In genomic region chr14:5879791-5880190, GRCm38 (mm10) we compare ENCODE assay signal across 14 mouse cellular contexts. TPM values are rescaled to one million over a fixed set of nuclear protein-coding genes. Genes with fewer than 3 reads are reported as not detected.
A peak's percentile ranks its signal among the peaks of the same experiment; 100 is the strongest.
DNase-seq lines count a peak whose midpoint lies in the region; ATAC-seq and TF ChIP-seq lines count a peak whose summit lies in the region.
"Not testable (repeated sequence)": the region's sequence is repeated elsewhere in the genome, so short reads cannot be mapped to it uniquely, and the experiment has no call there.
"Had no signal": no experiment of that assay in that cellular context is flagged by ENCODE, and none has a peak within 500 bp of the region (broad histone marks: within the 10 kb centered on the region; RNA-seq: fewer than 3 reads in every experiment).

No protein-coding gene starts in this region.

- not testable (repeated sequence) for H3K4me1 ChIP-seq in embryonic facial prominence, embryonic 10.5 days; forebrain, postnatal 0 days (ENCODE audit: insufficient read depth); hindbrain, embryonic 12.5 days; kidney, embryonic 15.5 days; limb, embryonic 15.5 days; midbrain, embryonic 12.5 days

- not testable (repeated sequence) for H3K9me3 ChIP-seq in embryonic facial prominence, embryonic 10.5 days; forebrain, postnatal 0 days (ENCODE audit: low read length); hindbrain, embryonic 12.5 days (replicated peaks); kidney, embryonic 15.5 days (replicated peaks); limb, embryonic 15.5 days; midbrain, embryonic 12.5 days

- H3K36me3 ChIP-seq in embryonic facial prominence, embryonic 10.5 days (replicated peaks); forebrain, postnatal 0 days (ENCODE audit: insufficient read depth); hindbrain, embryonic 12.5 days; kidney, embryonic 15.5 days; limb, embryonic 15.5 days; midbrain, embryonic 12.5 days: not testable (repeated sequence)

- peak; percentile 0 for DNase-seq in CD4-positive, CD25-positive, alpha-beta regulatory T cell, adult 2 months (ENCODE audit: low read depth, low spot score)
- peak; percentile 39 for DNase-seq in embryonic facial prominence, embryonic 10.5 days (ENCODE audit: low spot score)
- peak; percentile 3 for DNase-seq in forebrain, postnatal 0 days
- DNase-seq in retina, postnatal 1 day: peak; percentile 12

- WGBS in embryonic facial prominence, embryonic 10.5 days: under 1% methylated on average over 25 of the region's 28 CpGs
- 6% methylated on average over 21 of the region's 28 CpGs for WGBS in forebrain, postnatal 0 days
- WGBS in hindbrain, embryonic 12.5 days: 4% methylated on average over 19 of the region's 28 CpGs
- under 1% methylated on average over 24 of the region's 28 CpGs for WGBS in kidney, embryonic 15.5 days
- under 1% methylated on average over 25 of the region's 28 CpGs for WGBS in limb, embryonic 15.5 days
- WGBS in midbrain, embryonic 12.5 days: 2% methylated on average over 23 of the region's 28 CpGs

- peak overlapping the region; percentile 56 for H3K9ac ChIP-seq in forebrain, postnatal 0 days
- peak overlapping the region; percentile 50; the same call in 1 of the 2 replicates for H3K9ac ChIP-seq in hindbrain, embryonic 12.5 days
- not testable (repeated sequence) for H3K9ac ChIP-seq in kidney, embryonic 15.5 days; limb, embryonic 15.5 days
- peak overlapping the region; percentile 40; the same call in 1 of the 2 replicates for H3K9ac ChIP-seq in midbrain, embryonic 12.5 days (replicated peaks)

- H3K27me3 ChIP-seq in embryonic facial prominence, embryonic 10.5 days (replicated peaks; ENCODE audit: low read depth, poor library complexity, severe bottlenecking); forebrain, postnatal 0 days (ENCODE audit: insufficient read depth, low read length); hindbrain, embryonic 12.5 days; kidney, embryonic 15.5 days; limb, embryonic 15.5 days; midbrain, embryonic 12.5 days: not testable (repeated sequence)

- peak overlapping the region; percentile 57 for H3K4me3 ChIP-seq in embryonic facial prominence, embryonic 10.5 days
- peak overlapping the region; percentile 40 for H3K4me3 ChIP-seq in forebrain, postnatal 0 days (ENCODE audit: low read depth, low read length)
- peak overlapping the region; percentile 44 for H3K4me3 ChIP-seq in hindbrain, embryonic 12.5 days
- peak overlapping the region; percentile 41 for H3K4me3 ChIP-seq in kidney, embryonic 15.5 days (replicated peaks)
- peak overlapping the region; percentile 31 for H3K4me3 ChIP-seq in limb, embryonic 15.5 days
- peak overlapping the region; percentile 47 for H3K4me3 ChIP-seq in midbrain, embryonic 12.5 days

- ATAC-seq in forebrain, postnatal 0 days; hindbrain, embryonic 12.5 days (ENCODE audit: low FRiP score); kidney, embryonic 15.5 days (replicated peaks; ENCODE audit: low FRiP score); limb, embryonic 15.5 days (ENCODE audit: insufficient number of reproducible peaks, low FRiP score, low TSS enrichment, low read depth); midbrain, embryonic 12.5 days (ENCODE audit: low FRiP score, low read depth): not testable (repeated sequence)

- TF ChIP-seq CTCF in forebrain, postnatal 0 days (IDR thresholded peaks at IDR 0.05; ENCODE audit: low read depth): not testable (repeated sequence)

- H3K4me2 ChIP-seq in forebrain, postnatal 0 days (ENCODE audit: low read depth): peak overlapping the region; percentile 87
- peak overlapping the region; percentile 79 for H3K4me2 ChIP-seq in hindbrain, embryonic 12.5 days (replicated peaks)
- peak overlapping the region; percentile 71 for H3K4me2 ChIP-seq in kidney, embryonic 15.5 days
- peak overlapping the region; percentile 54 for H3K4me2 ChIP-seq in limb, embryonic 15.5 days
- H3K4me2 ChIP-seq in midbrain, embryonic 12.5 days (replicated peaks): peak overlapping the region; percentile 69

- not testable (repeated sequence) for H3K27ac ChIP-seq in embryonic facial prominence, embryonic 10.5 days (replicated peaks); forebrain, postnatal 0 days (ENCODE audit: low read depth, low read length); hindbrain, embryonic 12.5 days; kidney, embryonic 15.5 days; limb, embryonic 15.5 days; midbrain, embryonic 12.5 days (replicated peaks)

RNA-seq across cellular contexts. Expression of gene Gm8237, which starts 0.4 kb away (rescaled TPM):
- polyA plus RNA-seq in embryonic facial prominence, embryonic 10.5 days (2016; fragmentation: Nextera tagmentation; extraction: Ambion mirVana): 0.19 and 0.45 TPM in 2 replicates
- total RNA-seq in forebrain, postnatal 0 days (2014; rRNA removed): 0.29 and 2.3 TPM in 2 replicates
- polyA plus RNA-seq in forebrain, postnatal 0 days (2015; fragmentation: Nextera tagmentation; extraction: Ambion mirVana): 0.30 and 0.98 TPM in 2 replicates
- 0.37 and 0.42 TPM in 2 replicates for polyA plus RNA-seq in hindbrain, embryonic 12.5 days (2016; fragmentation: Nextera tagmentation; extraction: Ambion mirVana)
- 0.29 TPM in 1 of 2 replicates, not detected in the other for polyA plus RNA-seq in kidney, embryonic 15.5 days (2015; fragmentation: Nextera tagmentation; extraction: Ambion mirVana)
- polyA plus RNA-seq in limb, embryonic 15.5 days (2015; fragmentation: Nextera tagmentation; extraction: Ambion mirVana): 0.29 and 0.37 TPM in 2 replicates
- 0.09 and 0.26 TPM in 2 replicates for polyA plus RNA-seq in midbrain, embryonic 12.5 days (2016; fragmentation: Nextera tagmentation; extraction: Ambion mirVana)
- total RNA-seq: hematopoietic stem cell, adult 5-6 weeks; neutrophil, adult 5-6 weeks had no signal

RNA-seq across cellular contexts. Expression of gene Gm3424, which starts 49.7 kb away (rescaled TPM):
- polyA plus RNA-seq in embryonic facial prominence, embryonic 10.5 days (2016; fragmentation: Nextera tagmentation; extraction: Ambion mirVana): not detected in 2 replicates
- not detected in 2 replicates for total RNA-seq in forebrain, postnatal 0 days (2014; rRNA removed)
- polyA plus RNA-seq in forebrain, postnatal 0 days (2015; fragmentation: Nextera tagmentation; extraction: Ambion mirVana): not detected in 2 replicates
- not detected in 2 replicates for polyA plus RNA-seq in hindbrain, embryonic 12.5 days (2016; fragmentation: Nextera tagmentation; extraction: Ambion mirVana)
- not detected in 2 replicates for polyA plus RNA-seq in kidney, embryonic 15.5 days (2015; fragmentation: Nextera tagmentation; extraction: Ambion mirVana)
- not detected in 2 replicates for polyA plus RNA-seq in limb, embryonic 15.5 days (2015; fragmentation: Nextera tagmentation; extraction: Ambion mirVana)
- polyA plus RNA-seq in midbrain, embryonic 12.5 days (2016; fragmentation: Nextera tagmentation; extraction: Ambion mirVana): not detected in 2 replicates
- total RNA-seq: ES-E14; gastrocnemius, postnatal 36 days; hematopoietic stem cell, adult 5-6 weeks; layer of hippocampus, adult 8-10 months; left cerebral cortex, postnatal 25 days; neutrophil, adult 5-6 weeks had no signal
